In the genomic region with DNA sequence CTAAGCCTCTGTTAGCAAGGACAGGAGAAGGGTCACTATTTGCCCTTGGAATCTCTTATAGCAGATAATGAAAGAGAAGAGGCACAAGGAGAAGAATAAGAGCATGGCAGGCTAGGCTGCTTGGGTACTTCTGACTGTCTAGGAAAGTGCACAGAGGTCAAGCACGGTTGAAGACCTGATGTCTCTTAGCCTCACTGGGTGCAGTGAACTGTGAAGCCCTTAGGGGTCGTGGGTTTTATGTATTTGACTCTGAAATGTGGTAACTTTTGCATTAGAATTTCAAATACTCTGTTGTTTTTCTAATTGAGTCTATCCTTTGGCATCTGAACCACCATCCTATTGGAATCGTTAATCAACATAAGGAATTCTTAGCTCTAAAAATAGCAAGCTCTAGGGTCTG, we compare ENCODE assay signal across 16 mouse cellular contexts. TPM values are rescaled to one million over a fixed set of nuclear protein-coding genes. Genes with fewer than 3 reads are reported as not detected.
A peak's percentile ranks its signal among the peaks of the same experiment; 100 is the strongest.
DNase-seq lines count a peak whose midpoint lies in the region.
"Had no signal": no experiment of that assay in that cellular context is flagged by ENCODE, and none has a peak within 500 bp of the region (broad histone marks: within the 10 kb centered on the region; RNA-seq: fewer than 3 reads in every experiment).

No protein-coding gene starts in this region.

- peak; percentile 48 for DNase-seq in embryo, embryonic 10 days (ENCODE audit: low spot score)
- DNase-seq in embryo, embryonic 9.5 days (ENCODE audit: extremely low spot score) = no peak
- DNase-seq in heart, adult 11 months = peak; percentile 58
- DNase-seq in heart, adult 9 months (ENCODE audit: low spot score in 2 of 2) = no peak
- DNase-seq in ES-CJ7 (ENCODE audit: low read depth, low spot score) = peak; percentile 57
- peak; percentile 52 for DNase-seq in ZHBTc4 (ENCODE audit: low read depth, low spot score)
- no peak for DNase-seq in adrenal gland, postnatal 25 days
- DNase-seq: adrenal gland, adult 8-10 months; adrenal gland, postnatal 14 days; B cell, adult 2 months; cerebellum, adult 11 months; cerebellum, adult 18-20 months; cerebellum, adult 8-10 months; cerebellum, adult 9-11 months; cerebellum, postnatal 14 days; cerebellum, postnatal 36 days had no signal

RNA-seq across cellular contexts. Expression of a gene that starts 31.7 kb away (rescaled TPM):
- total RNA-seq in adrenal gland, postnatal 25 days (2021) = 3.3 and 8.0 TPM in 2 replicates

RNA-seq across cellular contexts. Expression of a gene that starts 38.2 kb away (rescaled TPM):
- total RNA-seq in adrenal gland, postnatal 25 days (2021) = 24.0 and 30.9 TPM in 2 replicates

RNA-seq across cellular contexts. Expression of a gene that starts 53.7 kb away (rescaled TPM):
- total RNA-seq in adrenal gland, postnatal 25 days (2021) = 109 and 135 TPM in 2 replicates

Comparison
In these comparisons a context has a peak if more than half of its experiments do, and no peak if none do; other contexts are left out.
1. DNase-seq: peak in embryo, embryonic 10 days (single experiment), heart, adult 11 months (single experiment), ES-CJ7 (single experiment) and ZHBTc4 (single experiment); none in embryo, embryonic 9.5 days (single experiment), heart, adult 9 months (0 of 2) and adrenal gland, postnatal 25 days (single experiment).